Mouse (Mus musculus): ENCODE results near the gene Btbd35f9.
"Not testable (repeated sequence)": the region's sequence is repeated elsewhere in the genome, so short reads cannot be mapped to it uniquely, and the experiment has no call there.

The Btbd35f9 gene

DNA sequence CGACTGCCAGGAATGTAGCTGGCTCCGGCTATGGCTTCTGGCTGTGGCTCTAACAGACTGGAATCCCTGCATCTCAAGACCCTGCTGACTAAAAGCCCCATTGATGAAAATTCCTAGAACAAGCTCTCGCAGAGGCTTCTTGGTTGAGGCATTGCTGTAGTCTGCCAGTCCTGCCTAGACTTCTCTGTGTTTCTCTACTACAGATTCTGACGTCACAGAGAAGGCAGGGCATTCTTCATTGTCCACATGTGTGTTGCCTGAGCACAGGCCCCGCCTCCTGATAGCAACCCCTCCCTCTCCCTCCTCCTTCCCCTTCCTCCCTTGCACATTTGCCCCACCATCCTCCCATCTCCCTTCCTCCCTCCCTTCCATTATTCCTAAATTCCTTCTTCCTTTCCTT lies at the start of gene Btbd35f9:
Btbd35f9 (minus strand) TSS at position 101 of the 400 bp plus-strand sequence.
- not testable (repeated sequence) for DNase-seq (ENCODE audit: low read depth in 2 of 2, low spot score in 2 of 2)

Measured in CD8-positive naive resting alpha-beta T cell, adult 2 months (primary cell).